Mouse (Mus musculus): ENCODE results near the gene Lrch4.

DNA sequence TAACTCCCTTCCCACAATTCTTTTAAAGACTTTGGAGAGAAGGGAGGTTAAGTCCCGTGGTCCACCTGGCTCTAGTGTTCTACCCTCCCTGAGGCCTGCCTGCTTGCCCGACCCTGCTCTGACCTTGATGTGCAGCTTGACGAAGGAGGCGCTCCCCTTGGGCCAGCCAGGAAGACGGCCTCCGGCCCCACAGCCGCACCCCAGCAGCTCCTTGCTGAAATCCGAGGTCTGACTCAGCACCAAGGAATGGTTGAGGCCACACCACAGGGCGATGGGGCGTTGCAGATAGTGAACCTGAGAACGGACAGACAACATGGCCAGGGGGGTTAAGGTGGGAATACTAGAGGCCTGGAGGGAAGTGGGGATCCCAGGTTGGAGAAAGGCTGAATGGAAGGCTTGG, 15.4 kb upstream of the Lrch4 start, which contains the start of gene Pcolce:
- TF ChIP-seq CTCF (conservative IDR thresholded peaks at IDR 0.05; ENCODE audit: low read length): no peak
- TF ChIP-seq POU5F1 (IDR thresholded peaks at IDR 0.05; ENCODE audit: borderline replicate concordance, low read length): no peak

All from E14TG2a.4 (cell line).